Mouse (Mus musculus) embryonic fibroblast, embryonic 13.5 days (primary cell): ENCODE measurements at regions not wholly inside any gene's neighbourhood (a gene's known extent, or its start where the extent isn't known, plus 50 kb on each side); places are given as distances from the start of the nearest gene placed in this dataset.

Experiments used
- CTCF ChIP-seq: IDR thresholded peaks from 2 replicates; pipeline ENCODE4 v1.5.1; 2011; ENCODE audit warnings: mild to moderate bottlenecking, control low read depth, low read length, moderate library complexity, borderline replicate concordance; ENCODE audit not compliant: insufficient read depth
- POLR2A ChIP-seq: IDR thresholded peaks from 2 replicates; pipeline ENCODE4 v1.6.1; 2011; ENCODE audit warnings: low read depth, mild to moderate bottlenecking, control low read depth, low read length, moderate library complexity

- no peak for TF ChIP-seq CTCF
- no peak for TF ChIP-seq POLR2A
These were observed 382.3 kb downstream of the Vrk1 start for GRCm38 (mm10) chr12:106392316-106392715.
